Mouse (Mus musculus) myocyte (in vitro differentiated cells): ENCODE data around the gene Zc3h12c.

Experiments used
- E2F4 ChIP-seq: IDR thresholded peaks from one replicate; pipeline ENCODE4 v1.6.1; 2011; ENCODE audit warnings: mild to moderate bottlenecking, control low read depth, moderate library complexity; ENCODE audit not compliant: insufficient read depth
- MAX ChIP-seq: IDR thresholded peaks from one replicate; pipeline ENCODE4 v1.6.1; 2011; ENCODE audit warnings: low read depth, mild to moderate bottlenecking, control low read depth
- MYOG ChIP-seq, 3 experiments: IDR thresholded peaks; one replicate each; pipeline ENCODE4 v1.6.1; 2011; ENCODE audit warnings: control low read depth in 2 of 3, low read depth in 2 of 3, mild to moderate bottlenecking in 2 of 3; ENCODE audit not compliant: insufficient read length in 2 of 3, control insufficient read depth in 1 of 3, insufficient read depth in 1 of 3
- USF1 ChIP-seq: IDR thresholded peaks from one replicate; pipeline ENCODE4 v1.6.1; 2011; ENCODE audit warnings: low read depth, mild to moderate bottlenecking, control low read depth, moderate library complexity

DNA sequence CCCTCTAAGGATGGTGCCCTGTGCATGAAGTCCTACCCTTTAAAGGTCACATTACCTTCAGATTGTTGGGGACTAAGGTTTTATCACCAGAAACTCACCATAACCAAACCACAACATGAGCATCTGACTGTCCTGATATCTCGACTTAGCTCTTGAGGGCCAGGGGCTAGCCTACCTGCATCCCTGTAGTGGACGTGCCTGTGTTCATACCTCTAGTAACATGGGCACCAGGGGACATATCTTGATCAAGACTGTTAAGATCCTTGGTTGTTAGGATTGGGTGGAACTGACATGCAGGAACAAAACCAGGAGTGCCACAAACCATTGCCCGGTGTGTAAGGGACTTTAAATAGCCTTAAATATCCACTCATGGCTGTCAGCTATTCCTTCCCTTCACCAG is 61.2 kb downstream of the Zc3h12c start:
- TF ChIP-seq USF1 (no peak), MYOG (IDR thresholded peaks at IDR 0.05; ENCODE audit: control insufficient read depth in 1 of 3, insufficient read depth in 1 of 3, insufficient read length in 2 of 3, low read depth in 2 of 3) (no peak), MAX (no peak), E2F4 (no peak)
